In genomic region chr5:147300917-147301780, GRCm38 (mm10) we compare ENCODE assay signal across 27 mouse cellular contexts. TPM values are rescaled to one million over a fixed set of nuclear protein-coding genes. Genes with fewer than 3 reads are reported as not detected.
DNase-seq lines count a peak whose midpoint lies in the region; ATAC-seq lines count a peak whose summit lies in the region.
"Had no signal": no experiment of that assay in that cellular context is flagged by ENCODE, and none has a peak within 500 bp of the region (broad histone marks: within the 10 kb centered on the region; RNA-seq: fewer than 3 reads in every experiment).

No protein-coding gene starts in this region.

- ATAC-seq in hindbrain, embryonic 11.5 days (ENCODE audit: low FRiP score): no peak
- ATAC-seq in hindbrain, embryonic 13.5 days (ENCODE audit: low FRiP score): no peak
- ATAC-seq in limb, embryonic 12.5 days (ENCODE audit: insufficient number of reproducible peaks, insufficient read depth, low FRiP score, low TSS enrichment, low read depth): no peak
- ATAC-seq in inflammation-experienced regulatory T-cells, adult 6 months: no peak
- ATAC-seq: lung, postnatal 0 days; midbrain, embryonic 15.5 days had no signal

- no peaks in the 10 kb centered on the region for H3K36me3 ChIP-seq in hindbrain, embryonic 11.5 days (ENCODE audit: control insufficient read depth, insufficient read depth, low read length)
- H3K36me3 ChIP-seq in hindbrain, embryonic 13.5 days: no peaks in the 10 kb centered on the region
- H3K36me3 ChIP-seq in limb, embryonic 12.5 days: no peaks in the 10 kb centered on the region
- H3K36me3 ChIP-seq: hindbrain, embryonic 15.5 days; midbrain, embryonic 15.5 days; neural tube, embryonic 12.5 days had no signal

- intact Hi-C loops in gastrocnemius, postnatal 14 days (cut with DNase I; ENCODE audit: low total_unique reads): no loop called here

- H3K9ac ChIP-seq in hindbrain, embryonic 11.5 days (ENCODE audit: low read depth, low read length): no peak overlapping the region
- no peak overlapping the region for H3K9ac ChIP-seq in hindbrain, embryonic 13.5 days
- no peak overlapping the region for H3K9ac ChIP-seq in limb, embryonic 12.5 days (replicated peaks)
- H3K9ac ChIP-seq: hindbrain, embryonic 15.5 days; midbrain, embryonic 15.5 days; neural tube, embryonic 12.5 days had no signal

- H3K4me2 ChIP-seq in hindbrain, embryonic 11.5 days (replicated peaks; ENCODE audit: low read depth, low read length): no peak overlapping the region
- no peak overlapping the region for H3K4me2 ChIP-seq in hindbrain, embryonic 13.5 days
- no peak overlapping the region for H3K4me2 ChIP-seq in limb, embryonic 12.5 days
- H3K4me2 ChIP-seq: hindbrain, embryonic 15.5 days; midbrain, embryonic 15.5 days; neural tube, embryonic 12.5 days had no signal

- no peaks in the 10 kb centered on the region for H3K9me3 ChIP-seq in hindbrain, embryonic 11.5 days (ENCODE audit: control insufficient read depth, low read length)
- H3K9me3 ChIP-seq in hindbrain, embryonic 13.5 days: no peaks in the 10 kb centered on the region
- H3K9me3 ChIP-seq in limb, embryonic 12.5 days: no peaks in the 10 kb centered on the region
- H3K9me3 ChIP-seq: hindbrain, embryonic 15.5 days; midbrain, embryonic 15.5 days; neural tube, embryonic 12.5 days had no signal

- H3K4me1 ChIP-seq in hindbrain, embryonic 11.5 days (replicated peaks; ENCODE audit: control insufficient read depth, insufficient read depth, low read length): 0 out of 2 replicates have a peak, but pooled peaks cover 10% of the 10 kb centered on the region
- peaks cover 16% of the 10 kb centered on the region for H3K4me1 ChIP-seq in hindbrain, embryonic 13.5 days (replicated peaks)
- H3K4me1 ChIP-seq in limb, embryonic 12.5 days (replicated peaks): peaks cover 38% of the 10 kb centered on the region

- no peak overlapping the region for H3K4me3 ChIP-seq in hindbrain, embryonic 11.5 days (ENCODE audit: low read depth, low read length)
- no peak overlapping the region for H3K4me3 ChIP-seq in hindbrain, embryonic 13.5 days
- H3K4me3 ChIP-seq in limb, embryonic 12.5 days (replicated peaks): peak overlapping the region; percentile 6; the same call in 1 of the 2 replicates
- H3K4me3 ChIP-seq: hindbrain, embryonic 15.5 days; midbrain, embryonic 15.5 days; neural tube, embryonic 12.5 days had no signal

- H3K27ac ChIP-seq in hindbrain, embryonic 11.5 days (ENCODE audit: low read depth, low read length): no peak overlapping the region
- H3K27ac ChIP-seq in hindbrain, embryonic 13.5 days: no peak overlapping the region
- no peak overlapping the region for H3K27ac ChIP-seq in limb, embryonic 12.5 days
- H3K27ac ChIP-seq: hindbrain, embryonic 15.5 days; midbrain, embryonic 15.5 days; neural tube, embryonic 12.5 days had no signal

- 1% methylated on average over 21 of the region's 21 CpGs for WGBS in hindbrain, embryonic 11.5 days
- WGBS in hindbrain, embryonic 13.5 days: 2% methylated on average over 21 of the region's 21 CpGs
- 3% methylated on average over 21 of the region's 21 CpGs for WGBS in limb, embryonic 12.5 days

- H3K27me3 ChIP-seq in hindbrain, embryonic 11.5 days (ENCODE audit: control insufficient read depth, insufficient read depth, low read length): peaks cover 96% of the 10 kb centered on the region
- peaks cover 100% of the 10 kb centered on the region for H3K27me3 ChIP-seq in hindbrain, embryonic 13.5 days
- H3K27me3 ChIP-seq in limb, embryonic 12.5 days: peaks cover 98% of the 10 kb centered on the region

- peak; percentile 48 for DNase-seq in embryo, embryonic 10 days (ENCODE audit: low spot score)
- DNase-seq in embryo, embryonic 11 days: no peak
- peak; percentile 62 for DNase-seq in hindbrain, embryonic 11.5 days (ENCODE audit: low spot score)
- peak; percentile 52 for DNase-seq in embryo, embryonic 9.5 days (ENCODE audit: extremely low spot score)
- DNase-seq in gastrocnemius, postnatal 14 days: no peak
- DNase-seq: adrenal gland, adult 8-10 months; cerebellum, adult 11 months; cerebellum, postnatal 36 days; gastrocnemius, postnatal 36 days; kidney, adult 8-10 months; kidney, postnatal 36 days; right cerebral cortex, postnatal 14 days; thymus, postnatal 25 days had no signal

RNA-seq across cellular contexts. Expression of gene Cdx2, which starts 5.9 kb away (rescaled TPM):
- not detected in 2 replicates for polyA plus RNA-seq in hindbrain, embryonic 11.5 days (2014; fragmentation: Nextera tagmentation; extraction: Ambion mirVana)
- polyA plus RNA-seq in hindbrain, embryonic 13.5 days (2015; fragmentation: Nextera tagmentation; extraction: Ambion mirVana): 0.08 TPM in 1 of 2 replicates, not detected in the other
- not detected in 2 replicates for polyA plus RNA-seq in limb, embryonic 12.5 days (2016; fragmentation: Nextera tagmentation; extraction: Ambion mirVana)
- polyA plus RNA-seq in inflammation-experienced regulatory T-cells, adult 6 months (2017; shearing (Covaris generic)): not detected
- total RNA-seq in gastrocnemius, postnatal 14 days (2021): not detected
- total RNA-seq: adrenal gland, adult 8-10 months; gastrocnemius, postnatal 36 days; layer of hippocampus, postnatal 10 days; liver, adult 2 months; megakaryocyte progenitor cell, adult 5-6 weeks had no signal
- polyA plus RNA-seq: brain, embryonic 14.5 days; embryonic facial prominence, embryonic 14.5 days; hindbrain, embryonic 15.5 days; lung, postnatal 0 days; midbrain, embryonic 15.5 days; neural tube, embryonic 12.5 days; testis, adult 2 months had no signal

RNA-seq across cellular contexts. Expression of gene Urad, which starts 21.1 kb away (rescaled TPM):
- not detected in 2 replicates for polyA plus RNA-seq in hindbrain, embryonic 11.5 days (2014; fragmentation: Nextera tagmentation; extraction: Ambion mirVana)
- not detected in 2 replicates for polyA plus RNA-seq in hindbrain, embryonic 13.5 days (2015; fragmentation: Nextera tagmentation; extraction: Ambion mirVana)
- not detected in 2 replicates for polyA plus RNA-seq in limb, embryonic 12.5 days (2016; fragmentation: Nextera tagmentation; extraction: Ambion mirVana)
- not detected for polyA plus RNA-seq in inflammation-experienced regulatory T-cells, adult 6 months (2017; shearing (Covaris generic))
- not detected for total RNA-seq in gastrocnemius, postnatal 14 days (2021)
- total RNA-seq: gastrocnemius, postnatal 36 days; layer of hippocampus, postnatal 10 days; megakaryocyte progenitor cell, adult 5-6 weeks had no signal
- polyA plus RNA-seq: brain, embryonic 14.5 days; embryonic facial prominence, embryonic 14.5 days; heart, embryonic 16.5 days; hindbrain, embryonic 15.5 days; lung, postnatal 0 days; midbrain, embryonic 15.5 days; neural tube, embryonic 12.5 days; testis, adult 2 months had no signal

RNA-seq across cellular contexts. Expression of gene Pdx1, which starts 31.4 kb away (rescaled TPM):
- polyA plus RNA-seq in hindbrain, embryonic 11.5 days (2014; fragmentation: Nextera tagmentation; extraction: Ambion mirVana): not detected in 2 replicates
- not detected in 2 replicates for polyA plus RNA-seq in hindbrain, embryonic 13.5 days (2015; fragmentation: Nextera tagmentation; extraction: Ambion mirVana)
- not detected in 2 replicates for polyA plus RNA-seq in limb, embryonic 12.5 days (2016; fragmentation: Nextera tagmentation; extraction: Ambion mirVana)
- polyA plus RNA-seq in inflammation-experienced regulatory T-cells, adult 6 months (2017; shearing (Covaris generic)): not detected
- total RNA-seq in gastrocnemius, postnatal 14 days (2021): not detected
- total RNA-seq: adrenal gland, adult 8-10 months; gastrocnemius, postnatal 36 days; layer of hippocampus, postnatal 10 days; liver, adult 2 months; megakaryocyte progenitor cell, adult 5-6 weeks had no signal
- polyA plus RNA-seq: brain, embryonic 14.5 days; embryonic facial prominence, embryonic 14.5 days; heart, embryonic 16.5 days; hindbrain, embryonic 15.5 days; liver, adult 2 months; lung, postnatal 0 days; midbrain, embryonic 15.5 days; neural tube, embryonic 12.5 days; testis, adult 2 months had no signal

Comparison
In these comparisons a context has a peak if more than half of its experiments do, and no peak if none do; other contexts are left out.
1. DNase-seq: peak in embryo, embryonic 10 days (single experiment), hindbrain, embryonic 11.5 days (single experiment) and embryo, embryonic 9.5 days (single experiment); none in embryo, embryonic 11 days (single experiment) and gastrocnemius, postnatal 14 days (single experiment).